Mouse (Mus musculus) liver, postnatal 0 days (tissue): ENCODE results near the gene Pgk1.

Source experiments
- CTCF ChIP-seq: sonication (generic); IDR thresholded peaks from 2 replicates; pipeline ENCODE4 v1.5.1; 2016; ENCODE audit warnings: antibody characterized with exemption, low read depth
- EP300 ChIP-seq: IDR thresholded peaks from 2 replicates; pipeline ENCODE4 v1.6.1; 2016; ENCODE audit warnings: antibody characterized with exemption, low read depth, mild to moderate bottlenecking

GRCm38 (mm10) chrX:106187737-106188136, 837 bp downstream of the Pgk1 start:
- TF ChIP-seq EP300 = no peak
- TF ChIP-seq CTCF = no peak
